Mouse (Mus musculus) liver, embryonic 12.5 days (tissue): Measurements from ENCODE around the gene RPS10-NUDT3. TPM values are rescaled to one million over a fixed set of nuclear protein-coding genes. Genes with fewer than 3 reads are reported as not detected.

Experiments used
- ATAC-seq: fragments of 200-750 bp; cut with Nextera tagmentation; 2 replicates; pipeline ENCODE4 v1.8.0; 2017; ENCODE audit warnings: moderate number of reproducible peaks, mild to moderate bottlenecking, moderate library complexity
- H3K27ac ChIP-seq: fragments of 300-500 bp; sonication (generic); 2 replicates; pipeline ENCODE4 v1.5.1; 2016; ENCODE audit warnings: mild to moderate bottlenecking
- H3K27me3 ChIP-seq: fragments of 300-500 bp; sonication (generic); replicated peaks from 2 replicates; pipeline ENCODE4 v1.6.1; 2016; ENCODE audit warnings: mild to moderate bottlenecking, moderate library complexity
- H3K36me3 ChIP-seq: fragments of 300-500 bp; sonication (generic); 2 replicates; pipeline ENCODE4 v1.6.1; 2016; ENCODE audit warnings: mild to moderate bottlenecking, moderate library complexity
- H3K4me1 ChIP-seq: fragments of 300-500 bp; sonication (generic); 2 replicates; pipeline ENCODE4 v1.6.1; 2016
- H3K4me2 ChIP-seq: fragments of 300-500 bp; sonication (generic); 2 replicates; pipeline ENCODE4 v1.6.1; 2016; ENCODE audit warnings: mild to moderate bottlenecking, moderate library complexity
- H3K4me3 ChIP-seq: fragments of 300-500 bp; sonication (generic); 2 replicates; pipeline ENCODE4 v1.5.1; 2016; ENCODE audit warnings: mild to moderate bottlenecking, moderate library complexity
- H3K9ac ChIP-seq: fragments of 300-500 bp; sonication (generic); 2 replicates; pipeline ENCODE4 v1.6.1; 2016; ENCODE audit warnings: mild to moderate bottlenecking, moderate library complexity
- H3K9me3 ChIP-seq: fragments of 300-500 bp; sonication (generic); replicated peaks from 2 replicates; pipeline ENCODE4 v1.6.1; 2016; ENCODE audit warnings: mild to moderate bottlenecking, moderate library complexity
- WGBS: fragments of 180-500 bp; shearing (Covaris S2); methylation state at CpG from one replicate; pipeline ENCODE4 v1.1.7; 2016; ENCODE audit not compliant: insufficient replicate concordance; 5-methylcytosine and 5-hydroxymethylcytosine counted together
- polyA plus RNA-seq: library from polyadenylated mRNA; unstranded; fragments of >200 nt; fragmentation: Nextera tagmentation; extraction: Ambion mirVana; gene quantifications from 2 replicates; pipeline ENCODE4 v1.2.1, GENCODE M21; 2016

The RPS10-NUDT3 gene
- polyA plus RNA-seq, 1 experiment from 2014 or later, result not detected

DNA sequence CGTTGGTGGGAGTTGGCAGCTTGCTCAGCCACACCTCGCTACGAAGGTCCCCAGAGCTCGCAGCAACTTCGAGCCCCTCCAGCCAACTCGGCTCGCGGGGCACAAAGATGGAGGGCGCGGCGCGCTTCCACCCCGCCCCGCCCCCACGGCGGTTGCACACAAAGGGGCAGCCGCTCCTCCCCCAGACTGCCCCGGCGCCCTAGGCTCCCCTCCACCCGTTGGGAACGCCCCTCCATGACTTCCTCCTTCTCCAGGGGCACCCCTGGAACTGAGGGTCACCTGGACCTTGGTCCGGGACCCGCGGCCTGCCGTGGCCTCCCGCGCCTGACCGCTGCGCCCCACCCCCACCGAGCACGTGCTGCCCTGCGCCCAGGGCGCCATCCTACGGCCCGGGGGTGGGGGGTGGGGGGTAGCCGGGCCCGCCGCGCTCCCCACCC is 79.9 kb downstream of the RPS10-NUDT3 start:
- WGBS, result under 1% methylated on average over 36 of the region's 39 CpGs
- Histone ChIP-seq H3K9me3 (no peaks in the 10 kb centered on the region), H3K27me3 (no peaks in the 10 kb centered on the region), H3K4me1 (peaks cover 83% of the 10 kb centered on the region), H3K4me2 (peak overlapping the region; percentile 96), H3K36me3 (peaks cover 11% of the 10 kb centered on the region), H3K4me3 (peak overlapping the region; percentile 91), H3K27ac (peak overlapping the region; percentile 96), H3K9ac (peak overlapping the region; percentile 98)
- peak; percentile 54 for ATAC-seq

- peak overlapping the region; percentile 96 for H3K4me2 ChIP-seq
- peaks cover 79% of the 10 kb centered on the region for H3K4me1 ChIP-seq
- H3K27me3 ChIP-seq, result no peaks in the 10 kb centered on the region; the same call in 1 of the 2 replicates
- 32% methylated on average over 20 of the region's 20 CpGs for WGBS
- H3K9me3 ChIP-seq, result no peaks in the 10 kb centered on the region
- peak overlapping the region; percentile 98 for H3K9ac ChIP-seq
- H3K27ac ChIP-seq, result peak overlapping the region; percentile 96
- peaks cover 3% of the 10 kb centered on the region for H3K36me3 ChIP-seq
- no peak for ATAC-seq
- peak overlapping the region; percentile 91 for H3K4me3 ChIP-seq
Measured at GRCm38 (mm10) chr17:27554062-27554960, 80.7 kb downstream of the RPS10-NUDT3 start.

DNA sequence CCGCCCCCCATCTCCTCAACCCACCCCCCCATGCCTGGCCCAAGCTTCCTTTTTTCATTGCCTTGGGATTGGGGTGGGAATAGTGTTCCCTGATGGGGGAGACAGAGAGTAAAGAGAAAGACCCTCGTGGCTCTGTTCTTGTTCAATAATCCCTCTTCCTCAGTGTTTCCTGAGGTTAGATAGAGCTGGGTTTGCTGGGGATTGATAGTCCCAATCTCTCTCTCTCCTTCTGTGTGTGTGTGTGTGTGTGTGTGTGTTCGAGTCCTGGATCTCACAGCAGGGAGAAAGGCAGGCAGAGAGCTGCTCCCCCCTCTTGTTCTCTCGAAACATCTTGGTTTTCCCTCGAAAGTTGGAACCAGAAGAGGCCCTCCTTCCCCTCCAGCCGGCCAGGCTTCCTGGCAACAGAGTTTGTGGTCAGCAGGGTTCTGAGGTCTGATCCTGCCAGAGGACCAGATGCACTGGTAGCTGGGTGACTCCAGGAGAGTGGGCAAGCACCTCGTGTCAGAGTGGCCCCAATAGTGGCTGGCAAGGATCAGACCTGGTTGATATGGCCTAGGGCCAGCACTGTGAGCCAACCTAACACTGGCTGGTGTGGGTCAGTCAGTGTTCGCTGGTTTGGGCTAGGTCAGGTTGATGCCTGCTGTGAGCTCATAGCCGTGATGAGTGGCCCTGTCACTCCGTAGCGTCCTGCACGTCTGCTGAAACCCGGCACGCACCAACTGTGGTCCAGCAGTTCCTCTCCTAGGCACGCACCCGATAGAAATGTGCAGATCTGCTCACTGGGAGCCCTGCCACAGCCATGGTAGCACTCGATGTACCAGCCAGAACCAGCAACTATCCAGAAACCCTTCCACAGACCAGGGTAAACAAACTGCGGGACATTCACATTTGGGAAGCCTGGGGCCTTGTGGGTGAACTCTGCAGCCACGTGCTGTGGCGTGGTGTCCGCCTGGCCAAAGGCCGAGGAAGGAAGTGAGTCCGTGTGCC is 82.5 kb downstream of the RPS10-NUDT3 start:
- peak overlapping the region; percentile 18; the same call in 1 of the 2 replicates for H3K4me2 ChIP-seq
- no peak for ATAC-seq
- H3K9ac ChIP-seq, result peak overlapping the region; percentile 17; the same call in 1 of the 2 replicates
- 35% methylated on average over 23 of the region's 23 CpGs for WGBS
- peak overlapping the region; percentile 64 for H3K27ac ChIP-seq
- H3K27me3 ChIP-seq, result no peaks in the 10 kb centered on the region; the same call in 1 of the 2 replicates
- H3K4me3 ChIP-seq, result no peak overlapping the region
- no peaks in the 10 kb centered on the region for H3K36me3 ChIP-seq
- H3K4me1 ChIP-seq, result peaks cover 64% of the 10 kb centered on the region
- H3K9me3 ChIP-seq, result no peaks in the 10 kb centered on the region

DNA sequence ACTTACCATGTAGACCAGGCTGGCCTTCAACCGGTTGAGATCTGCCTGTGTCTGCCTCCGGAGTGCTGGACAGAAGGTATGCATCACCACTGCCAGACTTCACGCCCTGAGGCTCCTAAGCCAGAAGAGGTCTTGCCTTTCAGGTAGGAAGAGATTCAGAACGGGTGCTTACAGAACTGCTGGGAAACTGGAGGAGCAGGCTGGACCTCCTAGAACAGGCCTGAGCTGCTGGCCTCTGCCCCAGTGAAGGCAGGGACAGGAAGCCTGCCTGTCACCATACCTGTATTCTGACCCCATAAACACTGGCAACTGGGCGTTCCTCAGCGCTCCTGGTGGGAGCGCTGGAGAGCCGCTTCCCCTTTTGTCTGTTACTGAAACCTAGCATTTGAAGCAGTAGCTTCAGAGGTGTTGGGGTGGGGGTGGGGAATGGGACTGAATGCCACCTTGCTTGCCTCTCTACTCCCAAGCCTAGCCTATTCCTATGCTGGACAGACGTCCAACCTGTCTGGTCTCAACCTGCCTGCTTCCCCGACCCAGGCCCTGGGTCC is 83.6 kb downstream of the RPS10-NUDT3 start:
- Histone ChIP-seq H3K9ac (no peak overlapping the region), H3K27me3 (peaks cover 8% of the 10 kb centered on the region; the same call in 1 of the 2 replicates), H3K4me1 (peaks cover 59% of the 10 kb centered on the region), H3K36me3 (no peaks in the 10 kb centered on the region), H3K27ac (0 out of 2 replicates have a peak overlapping the region, but pooled peaks have one; percentile 64), H3K4me3 (no peak overlapping the region), H3K9me3 (no peaks in the 10 kb centered on the region), H3K4me2 (no peak overlapping the region)
- no peak for ATAC-seq
- WGBS, result 44% methylated on average over 10 of the region's 10 CpGs

- no peak for ATAC-seq
- H3K4me3 ChIP-seq, result no peak overlapping the region
- H3K9ac ChIP-seq, result no peak overlapping the region
- peaks cover 16% of the 10 kb centered on the region; the same call in 1 of the 2 replicates for H3K27me3 ChIP-seq
- H3K4me1 ChIP-seq, result peaks cover 38% of the 10 kb centered on the region
- no peaks in the 10 kb centered on the region for H3K36me3 ChIP-seq
- WGBS, result 50% methylated on average over 8 of the region's 8 CpGs
- no peaks in the 10 kb centered on the region for H3K9me3 ChIP-seq
- no peak overlapping the region for H3K27ac ChIP-seq
- H3K4me2 ChIP-seq, result no peak overlapping the region
Measured at GRCm38 (mm10) chr17:27549234-27549633, 85.8 kb downstream of the RPS10-NUDT3 start.

GRCm38 (mm10) chr17:27547253-27547868 is 87.7 kb downstream of the RPS10-NUDT3 start:
- Histone ChIP-seq H3K27ac (no peak overlapping the region), H3K9me3 (no peaks in the 10 kb centered on the region), H3K9ac (no peak overlapping the region), H3K36me3 (no peaks in the 10 kb centered on the region), H3K4me3 (no peak overlapping the region), H3K4me2 (no peak overlapping the region), H3K4me1 (peaks cover 20% of the 10 kb centered on the region), H3K27me3 (peaks cover 23% of the 10 kb centered on the region; the same call in 1 of the 2 replicates)
- WGBS, result 69% methylated on average over 9 of the region's 9 CpGs
- no peak for ATAC-seq

DNA sequence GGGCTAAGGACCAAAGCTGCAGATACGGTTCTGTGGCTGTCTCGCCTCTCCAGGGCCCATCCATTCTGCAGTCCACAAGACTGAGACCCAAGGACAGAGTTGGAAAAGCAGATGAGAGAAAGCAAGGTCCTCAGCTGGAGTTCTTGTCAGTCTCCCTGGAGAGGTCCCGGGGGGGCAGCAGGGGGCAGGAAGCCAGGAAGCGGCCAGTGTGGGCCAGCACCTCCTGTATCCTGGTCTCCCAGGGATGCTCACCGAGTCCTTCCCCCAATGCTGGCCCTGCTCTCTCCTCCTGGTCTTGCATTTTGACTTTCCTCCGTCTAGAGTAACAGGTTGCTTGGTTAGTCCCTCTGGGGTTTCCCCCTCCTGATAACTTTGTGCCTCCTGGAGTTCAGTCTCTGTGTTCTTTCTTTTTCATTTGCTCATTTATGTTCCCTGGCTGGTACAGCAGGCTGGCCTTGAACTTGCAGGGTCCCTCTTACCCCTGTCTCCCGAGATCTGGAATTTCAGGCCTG is 88.4 kb downstream of the RPS10-NUDT3 start:
- no peak for ATAC-seq

DNA sequence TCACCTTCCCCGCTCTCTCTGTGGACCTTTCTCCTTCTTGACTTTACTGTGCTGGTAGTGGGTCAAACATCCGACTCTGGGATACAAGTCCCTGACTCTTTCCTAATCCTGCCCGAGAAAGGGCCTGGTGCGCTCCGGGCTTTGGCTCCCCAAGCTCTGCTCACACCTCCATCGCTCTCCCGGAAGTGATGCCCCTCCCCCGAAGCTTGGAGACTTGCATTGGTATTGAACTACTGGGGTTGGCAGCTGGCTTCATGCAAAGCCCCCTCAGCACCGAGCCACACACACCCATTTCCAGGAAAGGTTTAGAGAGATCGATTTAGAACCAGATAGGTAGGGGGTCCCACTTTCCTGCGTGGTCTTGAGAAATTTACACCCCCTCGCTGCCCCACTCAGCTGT is 89.0 kb downstream of the RPS10-NUDT3 start:
- H3K4me3 ChIP-seq, result no peak overlapping the region
- no peak for ATAC-seq
- WGBS, result 36% methylated on average over 12 of the region's 12 CpGs
- H3K36me3 ChIP-seq, result no peaks in the 10 kb centered on the region
- H3K4me1 ChIP-seq, result peaks cover 10% of the 10 kb centered on the region; the same call in 1 of the 2 replicates
- H3K27ac ChIP-seq, result no peak overlapping the region
- H3K9me3 ChIP-seq, result no peaks in the 10 kb centered on the region
- H3K9ac ChIP-seq, result no peak overlapping the region
- H3K4me2 ChIP-seq, result no peak overlapping the region
- H3K27me3 ChIP-seq, result peaks cover 26% of the 10 kb centered on the region; the same call in 1 of the 2 replicates

More for the DNA sequence above, 88.4 kb downstream of the RPS10-NUDT3 start:
- Histone ChIP-seq H3K4me1 (peaks cover 13% of the 10 kb centered on the region), H3K36me3 (no peaks in the 10 kb centered on the region), H3K4me2 (no peak overlapping the region), H3K27me3 (peaks cover 26% of the 10 kb centered on the region; the same call in 1 of the 2 replicates), H3K9me3 (no peaks in the 10 kb centered on the region), H3K9ac (no peak overlapping the region), H3K4me3 (no peak overlapping the region), H3K27ac (no peak overlapping the region)
- 65% methylated on average over 7 of the region's 7 CpGs for WGBS

DNA sequence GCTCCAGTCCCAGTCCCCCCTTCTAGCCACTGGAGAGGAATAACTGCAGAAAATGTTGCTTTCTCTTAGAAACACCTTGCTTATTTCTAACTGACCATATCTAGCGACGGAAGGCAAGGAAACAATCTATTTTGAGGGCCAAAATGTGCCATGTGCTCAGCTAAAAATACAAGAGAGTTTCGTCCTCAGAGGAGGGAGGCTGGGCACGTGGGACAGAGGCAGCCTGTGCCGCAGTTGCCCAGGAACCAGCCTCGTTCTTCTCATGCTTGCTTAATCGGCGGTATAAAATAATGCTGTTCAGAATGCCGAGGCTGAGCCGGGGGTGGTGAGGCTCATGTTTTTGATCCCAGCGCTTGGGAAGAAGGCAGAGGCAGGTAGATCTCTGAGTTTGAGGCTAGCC is 90.5 kb downstream of the RPS10-NUDT3 start:
- peaks cover 8% of the 10 kb centered on the region; the same call in 1 of the 2 replicates for H3K4me1 ChIP-seq
- peaks cover 26% of the 10 kb centered on the region; the same call in 1 of the 2 replicates for H3K27me3 ChIP-seq
- no peaks in the 10 kb centered on the region for H3K36me3 ChIP-seq
- no peak overlapping the region for H3K27ac ChIP-seq
- H3K4me2 ChIP-seq, result no peak overlapping the region
- H3K4me3 ChIP-seq, result no peak overlapping the region
- no peaks in the 10 kb centered on the region for H3K9me3 ChIP-seq
- H3K9ac ChIP-seq, result no peak overlapping the region
- 72% methylated on average over 11 of the region's 11 CpGs for WGBS
- no peak for ATAC-seq

DNA sequence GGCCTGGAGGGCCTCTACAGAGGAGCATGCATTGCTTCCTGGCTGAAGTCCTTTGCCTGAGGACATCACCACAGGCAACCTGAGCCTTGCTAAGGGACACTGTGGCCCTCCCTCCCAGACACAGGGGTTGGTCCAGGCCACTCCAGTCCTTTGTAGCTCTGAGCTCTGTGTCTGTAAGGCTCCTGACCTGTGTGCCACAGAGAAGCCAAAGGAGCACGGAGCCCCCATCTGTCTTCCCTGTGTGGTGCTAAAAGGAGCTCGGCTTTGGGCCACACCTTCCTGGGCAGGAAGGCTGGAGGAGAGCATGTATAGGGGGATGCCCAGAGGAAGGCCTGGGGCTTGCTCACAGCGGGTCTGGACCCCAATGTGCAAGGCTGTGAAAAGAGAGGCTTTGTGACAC is 93.0 kb downstream of the RPS10-NUDT3 start:
- no peak overlapping the region for H3K4me3 ChIP-seq
- H3K36me3 ChIP-seq, result no peaks in the 10 kb centered on the region
- no peak overlapping the region for H3K27ac ChIP-seq
- ATAC-seq, result 0 out of 2 replicates have a peak, but pooled peaks have one; percentile 25
- H3K9ac ChIP-seq, result no peak overlapping the region
- H3K27me3 ChIP-seq, result peaks cover 24% of the 10 kb centered on the region; the same call in 1 of the 2 replicates
- H3K4me1 ChIP-seq, result 0 out of 2 replicates have a peak, but pooled peaks cover 2% of the 10 kb centered on the region
- WGBS, result 58% methylated on average over 3 of the region's 3 CpGs
- H3K4me2 ChIP-seq, result no peak overlapping the region
- no peaks in the 10 kb centered on the region for H3K9me3 ChIP-seq
